Comparison of ENCODE assay signal across 31 mouse cellular contexts in the genomic region with DNA sequence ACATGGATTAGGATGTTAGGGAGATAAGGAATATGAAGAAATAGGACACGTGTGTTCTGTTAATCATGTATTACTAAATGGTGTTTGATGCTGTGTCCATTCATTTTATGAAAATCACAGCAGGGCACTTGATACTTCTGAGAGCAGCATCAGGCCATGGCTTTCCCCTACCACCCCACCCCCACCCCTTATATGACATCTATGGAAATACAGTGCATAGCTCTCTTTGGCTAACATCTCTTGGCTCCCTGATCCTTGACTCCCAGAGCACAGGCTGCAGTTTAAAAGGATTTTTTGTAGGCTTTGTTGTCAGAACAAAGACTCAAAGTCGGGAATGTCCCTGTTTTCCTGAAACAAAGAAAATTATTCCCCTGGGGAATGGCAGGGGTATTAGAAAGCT. TPM values are rescaled to one million over a fixed set of nuclear protein-coding genes. Genes with fewer than 3 reads are reported as not detected.
DNase-seq lines count a peak whose midpoint lies in the region; ATAC-seq and TF ChIP-seq lines count a peak whose summit lies in the region.
"Had no signal": no experiment of that assay in that cellular context is flagged by ENCODE, and none has a peak within 500 bp of the region (broad histone marks: within the 10 kb centered on the region; RNA-seq: fewer than 3 reads in every experiment).

No protein-coding gene starts in this region.

- WGBS in hindbrain, embryonic 11.5 days = 38% methylated on average over 2 of the region's 2 CpGs
- 37% methylated on average over 2 of the region's 2 CpGs for WGBS in hindbrain, embryonic 12.5 days
- WGBS in midbrain, embryonic 13.5 days = 22% methylated on average over 2 of the region's 2 CpGs
- WGBS in midbrain, embryonic 15.5 days = 22% methylated on average over 2 of the region's 2 CpGs

- H3K36me3 ChIP-seq in hindbrain, embryonic 11.5 days (ENCODE audit: control insufficient read depth, insufficient read depth, low read length) = no peaks in the 10 kb centered on the region
- no peaks in the 10 kb centered on the region for H3K36me3 ChIP-seq in hindbrain, embryonic 12.5 days
- H3K36me3 ChIP-seq in midbrain, embryonic 13.5 days = no peaks in the 10 kb centered on the region
- H3K36me3 ChIP-seq in midbrain, embryonic 15.5 days (replicated peaks) = no peaks in the 10 kb centered on the region
- H3K36me3 ChIP-seq: embryonic facial prominence, embryonic 12.5 days; embryonic facial prominence, embryonic 15.5 days; forebrain, embryonic 12.5 days; G1E; heart, embryonic 10.5 days; heart, embryonic 13.5 days; hindbrain, embryonic 13.5 days had no signal

- no peak overlapping the region for H3K4me3 ChIP-seq in hindbrain, embryonic 11.5 days (ENCODE audit: low read depth, low read length)
- no peak overlapping the region for H3K4me3 ChIP-seq in hindbrain, embryonic 12.5 days
- H3K4me3 ChIP-seq in midbrain, embryonic 13.5 days (replicated peaks) = no peak overlapping the region
- no peak overlapping the region for H3K4me3 ChIP-seq in midbrain, embryonic 15.5 days
- H3K4me3 ChIP-seq: embryonic facial prominence, embryonic 12.5 days; embryonic facial prominence, embryonic 15.5 days; forebrain, embryonic 12.5 days; heart, adult 2 months; heart, embryonic 10.5 days; heart, embryonic 13.5 days; hindbrain, embryonic 13.5 days had no signal

- peak; percentile 26; the same call in 1 of the 2 replicates for ATAC-seq in hindbrain, embryonic 11.5 days (ENCODE audit: low FRiP score)
- ATAC-seq in hindbrain, embryonic 12.5 days (ENCODE audit: low FRiP score) = no peak; the same call in 1 of the 2 replicates
- ATAC-seq in midbrain, embryonic 13.5 days = peak; percentile 70
- no peak for ATAC-seq in midbrain, embryonic 15.5 days (replicated peaks)
- ATAC-seq: activated CD4-positive, CD25-positive, alpha-beta regulatory T cell, adult 4 months; forebrain, embryonic 16.5 days; hindbrain, embryonic 16.5 days had no signal

- H3K4me2 ChIP-seq in hindbrain, embryonic 11.5 days (replicated peaks; ENCODE audit: low read depth, low read length) = no peak overlapping the region
- H3K4me2 ChIP-seq in hindbrain, embryonic 12.5 days (replicated peaks) = no peak overlapping the region
- no peak overlapping the region for H3K4me2 ChIP-seq in midbrain, embryonic 13.5 days (replicated peaks)
- no peak overlapping the region for H3K4me2 ChIP-seq in midbrain, embryonic 15.5 days
- H3K4me2 ChIP-seq: embryonic facial prominence, embryonic 12.5 days; embryonic facial prominence, embryonic 15.5 days; forebrain, embryonic 12.5 days; heart, embryonic 13.5 days; hindbrain, embryonic 13.5 days had no signal

- TF ChIP-seq CTCF in brain, embryonic 14.5 days (IDR thresholded peaks at IDR 0.05; ENCODE audit: borderline replicate concordance, extremely low read depth, insufficient read depth, insufficient read length) = no peak

- no peak overlapping the region for H3K27ac ChIP-seq in hindbrain, embryonic 11.5 days (ENCODE audit: low read depth, low read length)
- no peak overlapping the region for H3K27ac ChIP-seq in hindbrain, embryonic 12.5 days
- H3K27ac ChIP-seq in midbrain, embryonic 13.5 days = no peak overlapping the region
- no peak overlapping the region for H3K27ac ChIP-seq in midbrain, embryonic 15.5 days
- H3K27ac ChIP-seq: embryonic facial prominence, embryonic 12.5 days; embryonic facial prominence, embryonic 15.5 days; forebrain, embryonic 12.5 days; heart, adult 2 months; heart, embryonic 10.5 days; heart, embryonic 13.5 days; hindbrain, embryonic 13.5 days had no signal

- H3K9me3 ChIP-seq in hindbrain, embryonic 11.5 days (ENCODE audit: control insufficient read depth, low read length) = no peaks in the 10 kb centered on the region
- no peaks in the 10 kb centered on the region for H3K9me3 ChIP-seq in hindbrain, embryonic 12.5 days (replicated peaks)
- H3K9me3 ChIP-seq in midbrain, embryonic 13.5 days = no peaks in the 10 kb centered on the region
- H3K9me3 ChIP-seq in midbrain, embryonic 15.5 days = no peaks in the 10 kb centered on the region
- H3K9me3 ChIP-seq: embryonic facial prominence, embryonic 12.5 days; embryonic facial prominence, embryonic 15.5 days; forebrain, embryonic 12.5 days; G1E; heart, embryonic 10.5 days; heart, embryonic 13.5 days; hindbrain, embryonic 13.5 days had no signal

- H3K9ac ChIP-seq in hindbrain, embryonic 11.5 days (ENCODE audit: low read depth, low read length) = no peak overlapping the region
- H3K9ac ChIP-seq in hindbrain, embryonic 12.5 days = no peak overlapping the region
- H3K9ac ChIP-seq in midbrain, embryonic 13.5 days (replicated peaks) = no peak overlapping the region
- no peak overlapping the region for H3K9ac ChIP-seq in midbrain, embryonic 15.5 days
- H3K9ac ChIP-seq: embryonic facial prominence, embryonic 12.5 days; embryonic facial prominence, embryonic 15.5 days; forebrain, embryonic 12.5 days; heart, embryonic 13.5 days; hindbrain, embryonic 13.5 days had no signal

- no peak for TF ChIP-seq POLR2A in brain, embryonic 14.5 days (IDR thresholded peaks at IDR 0.05; ENCODE audit: borderline replicate concordance, extremely low read depth, insufficient read depth, insufficient read length, poor library complexity, severe bottlenecking)

- H3K27me3 ChIP-seq in hindbrain, embryonic 11.5 days (ENCODE audit: control insufficient read depth, insufficient read depth, low read length) = no peaks in the 10 kb centered on the region
- no peaks in the 10 kb centered on the region for H3K27me3 ChIP-seq in hindbrain, embryonic 12.5 days
- H3K27me3 ChIP-seq in midbrain, embryonic 13.5 days = no peaks in the 10 kb centered on the region
- no peaks in the 10 kb centered on the region for H3K27me3 ChIP-seq in midbrain, embryonic 15.5 days (replicated peaks)
- H3K27me3 ChIP-seq: CH12.LX; embryonic facial prominence, embryonic 12.5 days; embryonic facial prominence, embryonic 15.5 days; heart, embryonic 13.5 days; hindbrain, embryonic 13.5 days; Patski had no signal

- no peak for DNase-seq in hindbrain, embryonic 11.5 days (ENCODE audit: low spot score)
- peak; percentile 6 for DNase-seq in R1 (ENCODE audit: low read depth, low spot score)
- DNase-seq in brain, embryonic 14.5 days (ENCODE audit: low read depth) = peak; percentile 46
- DNase-seq in ovary, postnatal 14 days (ENCODE audit: low spot score) = no peak
- DNase-seq: adrenal gland, adult 8-10 months; adrenal gland, postnatal 36 days; B cell, adult 2 months; cerebellum, adult 11 months; cerebellum, adult 2 months; cerebellum, adult 9-11 months; cerebellum, postnatal 25 days; gastrocnemius, postnatal 10 days; gastrocnemius, postnatal 36 days; heart, adult 2 months; heart, postnatal 14 days; heart, postnatal 4 days had no signal

- no peaks in the 10 kb centered on the region for H3K4me1 ChIP-seq in hindbrain, embryonic 11.5 days (replicated peaks; ENCODE audit: control insufficient read depth, insufficient read depth, low read length)
- H3K4me1 ChIP-seq in hindbrain, embryonic 12.5 days = peaks cover 2% of the 10 kb centered on the region; the same call in 1 of the 2 replicates
- H3K4me1 ChIP-seq in midbrain, embryonic 13.5 days (replicated peaks) = peaks cover 9% of the 10 kb centered on the region; the same call in 1 of the 2 replicates
- H3K4me1 ChIP-seq in midbrain, embryonic 15.5 days = no peaks in the 10 kb centered on the region
- H3K4me1 ChIP-seq: embryonic facial prominence, embryonic 12.5 days; embryonic facial prominence, embryonic 15.5 days; heart, embryonic 10.5 days; heart, embryonic 13.5 days; hindbrain, embryonic 13.5 days had no signal

RNA-seq across cellular contexts. Expression of a gene that starts 43.6 kb away (rescaled TPM):
- polyA plus RNA-seq in hindbrain, embryonic 11.5 days (2014; fragmentation: Nextera tagmentation; extraction: Ambion mirVana) = 33.1 and 37.5 TPM in 2 replicates
- polyA plus RNA-seq in hindbrain, embryonic 12.5 days (2016; fragmentation: Nextera tagmentation; extraction: Ambion mirVana) = 63.0 and 80.8 TPM in 2 replicates
- polyA plus RNA-seq in midbrain, embryonic 13.5 days (2015; fragmentation: Nextera tagmentation; extraction: Ambion mirVana) = 79.8 and 83.5 TPM in 2 replicates
- 91.6 and 95.0 TPM in 2 replicates for polyA plus RNA-seq in midbrain, embryonic 15.5 days (2015; fragmentation: Nextera tagmentation; extraction: Ambion mirVana)
- 66.8 and 101 TPM in 2 replicates for polyA plus RNA-seq in brain, embryonic 14.5 days (2012; rRNA removed)
- polyA plus RNA-seq: G1E had no signal

Comparison
In these comparisons a context has a peak if more than half of its experiments do, and no peak if none do; other contexts are left out.
1. ATAC-seq: peak in hindbrain, embryonic 11.5 days (single experiment) and midbrain, embryonic 13.5 days (single experiment); none in hindbrain, embryonic 12.5 days (single experiment) and midbrain, embryonic 15.5 days (single experiment).
2. DNase-seq: peak in R1 (single experiment) and brain, embryonic 14.5 days (single experiment); none in hindbrain, embryonic 11.5 days (single experiment) and ovary, postnatal 14 days (single experiment).